Mouse (Mus musculus): Measurements from ENCODE around the gene Tspo2.

Gene Tspo2

DNA sequence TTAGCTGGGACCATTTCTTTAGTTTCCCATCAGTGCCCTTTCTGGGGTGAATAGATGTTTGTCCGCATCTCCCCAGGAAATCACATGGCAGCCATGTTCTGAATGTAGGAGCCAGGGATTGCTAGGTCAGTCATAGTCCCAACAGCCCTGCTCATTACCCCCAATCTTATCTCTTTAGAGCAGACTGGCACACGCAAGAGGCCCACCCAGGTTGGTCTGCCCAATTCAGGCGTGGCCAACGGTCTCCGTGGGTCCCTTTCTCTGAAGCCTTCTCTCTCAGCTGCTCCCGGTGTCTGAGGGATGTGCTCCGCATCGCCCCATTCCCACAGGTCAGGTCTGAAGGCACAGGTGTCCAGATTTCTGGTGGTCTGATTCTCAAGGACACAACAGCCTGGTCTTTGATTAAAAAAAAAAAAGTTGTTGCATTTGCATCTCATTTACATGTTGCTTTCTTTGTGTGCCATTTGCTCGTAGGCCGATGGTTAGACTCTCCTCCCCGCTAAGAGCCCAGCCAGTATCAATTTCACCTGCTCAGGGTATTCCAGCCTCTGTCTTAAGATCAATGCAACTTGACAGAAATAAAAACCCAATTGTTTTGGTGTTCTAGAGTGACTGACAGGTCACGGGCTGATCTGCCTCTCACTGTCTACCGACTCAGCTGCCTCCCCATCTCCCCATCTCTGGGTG lies 513 bp downstream of the Tspo2 start:
- no peak for DNase-seq (ENCODE audit: low spot score)

DNA sequence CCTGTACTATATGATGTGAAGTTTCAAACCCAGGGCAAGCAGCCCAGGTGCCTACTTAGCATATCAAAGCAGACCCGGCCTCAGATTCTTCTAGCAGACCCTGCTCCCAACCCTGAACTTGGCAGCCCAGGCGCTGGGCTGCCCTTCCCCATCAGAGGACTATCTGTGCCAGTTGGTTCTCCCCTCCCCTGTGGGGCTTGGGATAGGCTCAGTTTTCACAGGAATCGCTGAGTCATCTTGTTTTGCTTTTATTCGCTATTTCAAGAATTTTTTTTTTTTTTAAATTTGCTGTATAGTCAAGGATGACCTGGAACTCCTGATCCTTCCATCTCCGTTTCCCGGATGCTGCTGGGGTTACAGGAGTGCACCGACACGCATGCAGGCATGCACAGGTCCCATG lies 3.6 kb downstream of the Tspo2 start:
- no peak for DNase-seq (ENCODE audit: low spot score)

DNA sequence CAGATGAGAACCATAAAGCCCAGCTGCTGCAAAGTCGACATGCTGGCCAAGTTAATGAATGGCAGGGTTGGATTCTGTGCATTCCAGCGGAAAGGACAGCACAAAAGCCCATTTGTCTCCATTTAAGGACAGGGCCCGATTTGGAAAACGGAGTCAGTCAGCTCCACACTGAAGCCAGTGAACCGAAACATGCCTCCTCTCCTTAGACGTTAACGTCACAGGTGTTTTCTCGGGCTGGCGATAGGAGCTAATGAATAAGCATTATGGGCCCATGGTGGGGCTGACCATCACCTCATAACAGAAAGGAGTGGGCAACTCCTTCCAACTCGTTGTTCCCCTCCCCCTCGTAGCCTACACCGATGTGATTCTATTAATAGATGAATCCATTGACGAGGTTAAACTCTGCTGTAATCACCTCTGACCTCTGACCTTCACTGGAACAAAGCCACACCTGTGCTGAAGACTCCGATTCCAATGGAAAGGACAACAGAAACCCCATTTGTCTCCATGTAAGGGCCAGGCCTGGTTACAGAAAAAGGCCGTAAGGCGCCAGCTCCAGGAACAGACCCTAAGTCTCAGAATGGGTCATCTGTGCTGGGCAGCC lies 7.7 kb downstream of the Tspo2 start:
- no peak for DNase-seq (ENCODE audit: low spot score)

- no peak for DNase-seq (ENCODE audit: low spot score)
Measured at GRCm38 (mm10) chr17:48442745-48443457, 8.4 kb downstream of the Tspo2 start.

- DNase-seq (ENCODE audit: low spot score): no peak
Measured at GRCm38 (mm10) chr17:48437421-48437911, 13.9 kb downstream of the Tspo2 start.

DNA sequence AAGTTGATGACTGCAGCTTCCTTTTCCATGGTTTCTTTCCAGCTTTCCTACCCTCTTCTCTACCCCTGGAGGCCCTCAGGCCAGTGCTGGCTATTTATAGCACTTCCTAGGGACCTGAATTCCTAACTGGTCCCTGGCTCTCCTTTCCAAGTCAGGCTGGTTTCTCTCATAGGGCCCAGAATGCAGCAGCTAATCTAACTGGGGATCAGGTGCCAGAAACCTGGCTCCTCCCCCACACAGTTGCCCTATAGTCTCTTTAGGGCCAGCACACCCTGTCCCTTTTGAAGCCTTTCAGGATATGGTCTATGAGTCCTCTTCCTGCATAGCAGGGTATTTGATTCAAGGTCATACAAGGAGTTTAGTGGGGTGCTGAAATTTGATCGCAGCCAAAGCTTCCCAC lies 14.8 kb downstream of the Tspo2 start:
- no peak for DNase-seq (ENCODE audit: low spot score)

DNA sequence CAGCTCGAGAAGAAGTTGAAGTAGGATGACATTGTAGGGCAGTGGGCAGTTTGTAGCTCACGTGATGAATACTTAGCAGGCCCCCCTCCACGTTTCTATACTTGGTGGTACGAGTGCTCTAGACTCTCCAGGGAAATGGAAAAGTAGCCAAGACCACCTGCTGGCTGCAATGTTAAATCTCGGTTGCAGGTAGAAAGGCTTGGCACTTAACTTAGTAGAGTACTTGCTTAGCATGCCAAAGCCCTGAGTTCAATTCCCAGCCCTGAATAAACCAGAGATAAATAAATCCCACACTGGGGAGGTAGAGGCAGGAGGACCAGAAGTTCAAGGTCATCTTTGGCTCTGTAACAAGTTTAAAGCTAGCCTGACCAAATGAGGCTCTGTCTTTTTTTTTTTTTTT lies 16.8 kb downstream of the Tspo2 start:
- no peak for DNase-seq (ENCODE audit: low spot score)

- DNase-seq (ENCODE audit: low spot score): no peak
Measured at GRCm38 (mm10) chr17:48433689-48434330, 17.5 kb downstream of the Tspo2 start.

DNA sequence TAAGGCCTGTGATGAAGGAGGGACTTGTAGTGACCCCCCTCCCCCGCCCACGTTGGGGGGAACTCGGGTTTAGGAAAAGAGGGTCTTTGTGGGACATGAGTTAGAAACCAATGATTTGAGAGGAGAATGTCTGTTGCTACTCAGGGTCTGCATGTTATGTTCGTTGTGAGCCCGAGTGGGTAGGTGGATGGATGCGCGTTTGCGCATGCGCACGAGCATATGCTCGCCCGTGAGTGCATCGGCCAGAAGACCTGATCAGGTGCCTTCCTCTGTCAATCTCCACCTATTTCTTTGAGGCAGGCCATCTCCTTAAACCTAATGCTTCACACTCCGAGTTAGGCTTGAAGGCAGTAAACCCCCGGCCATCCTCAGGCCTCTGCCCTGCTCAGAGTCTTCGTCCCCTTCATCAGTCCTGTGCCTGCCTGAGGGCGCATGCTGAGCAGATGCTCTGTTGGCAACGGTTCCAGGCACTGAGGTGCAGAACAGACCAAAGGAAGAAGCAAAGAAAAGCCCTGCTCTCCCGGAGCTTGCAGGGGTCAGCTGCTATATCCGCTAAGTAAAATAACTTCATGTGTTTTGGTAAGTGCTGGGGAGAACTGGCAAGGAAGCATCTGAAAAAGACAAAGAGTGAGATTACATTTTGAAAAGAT lies 18.2 kb downstream of the Tspo2 start:
- DNase-seq (ENCODE audit: low spot score): no peak

- no peak for DNase-seq (ENCODE audit: low spot score)
Measured at GRCm38 (mm10) chr17:48432158-48432980, 19.0 kb downstream of the Tspo2 start, which contains the start of gene Apobec2. Apobec2 (minus strand) TSS chr17:48432930.

DNA sequence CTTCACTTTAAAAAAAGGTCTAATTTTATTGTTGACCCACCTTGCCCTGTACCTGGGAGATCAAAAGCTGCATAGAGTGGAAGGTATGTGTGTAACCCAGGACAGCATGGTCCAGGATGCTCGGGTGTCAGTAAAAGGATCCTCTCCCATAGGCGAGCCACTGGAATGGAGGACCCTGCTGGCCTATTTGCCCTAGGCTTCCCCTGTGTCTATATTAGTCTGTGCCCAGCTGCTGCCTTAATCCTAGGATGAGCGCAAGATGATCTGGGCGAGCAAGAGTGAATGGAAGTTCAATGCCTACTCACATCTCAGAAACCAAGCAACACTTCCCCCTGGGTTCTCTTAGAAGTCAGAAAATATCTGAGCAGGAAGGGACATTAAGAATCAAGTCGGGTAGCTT lies 20.3 kb downstream of the Tspo2 start:
- DNase-seq (ENCODE audit: low spot score): no peak

DNA sequence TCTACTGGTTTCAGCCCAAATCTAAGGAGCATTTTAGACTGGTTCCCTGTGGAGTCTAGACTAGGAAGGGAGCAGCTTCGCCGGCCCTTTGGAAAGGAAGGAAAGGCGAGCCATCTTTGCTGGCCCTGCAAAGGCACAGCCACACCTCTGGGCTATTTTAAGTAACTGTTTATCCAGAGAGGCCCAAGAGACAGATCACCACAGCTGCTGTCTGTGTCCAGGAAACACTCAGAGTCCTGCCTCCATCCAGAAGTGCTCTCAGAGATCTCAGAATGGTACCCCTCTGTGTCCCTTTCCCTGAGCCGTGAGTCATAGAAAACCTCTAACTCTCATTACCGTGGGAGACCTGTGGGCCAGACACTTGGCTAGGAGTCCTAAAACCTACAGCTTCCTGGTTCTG lies 20.9 kb downstream of the Tspo2 start:
- no peak for DNase-seq (ENCODE audit: low spot score)

GRCm38 (mm10) chr17:48427852-48428530 lies 23.3 kb downstream of the Tspo2 start:
- DNase-seq (ENCODE audit: low spot score): peak; percentile 45

- DNase-seq (ENCODE audit: low spot score): no peak
Measured at GRCm38 (mm10) chr17:48426991-48427750, 24.2 kb downstream of the Tspo2 start.

DNA sequence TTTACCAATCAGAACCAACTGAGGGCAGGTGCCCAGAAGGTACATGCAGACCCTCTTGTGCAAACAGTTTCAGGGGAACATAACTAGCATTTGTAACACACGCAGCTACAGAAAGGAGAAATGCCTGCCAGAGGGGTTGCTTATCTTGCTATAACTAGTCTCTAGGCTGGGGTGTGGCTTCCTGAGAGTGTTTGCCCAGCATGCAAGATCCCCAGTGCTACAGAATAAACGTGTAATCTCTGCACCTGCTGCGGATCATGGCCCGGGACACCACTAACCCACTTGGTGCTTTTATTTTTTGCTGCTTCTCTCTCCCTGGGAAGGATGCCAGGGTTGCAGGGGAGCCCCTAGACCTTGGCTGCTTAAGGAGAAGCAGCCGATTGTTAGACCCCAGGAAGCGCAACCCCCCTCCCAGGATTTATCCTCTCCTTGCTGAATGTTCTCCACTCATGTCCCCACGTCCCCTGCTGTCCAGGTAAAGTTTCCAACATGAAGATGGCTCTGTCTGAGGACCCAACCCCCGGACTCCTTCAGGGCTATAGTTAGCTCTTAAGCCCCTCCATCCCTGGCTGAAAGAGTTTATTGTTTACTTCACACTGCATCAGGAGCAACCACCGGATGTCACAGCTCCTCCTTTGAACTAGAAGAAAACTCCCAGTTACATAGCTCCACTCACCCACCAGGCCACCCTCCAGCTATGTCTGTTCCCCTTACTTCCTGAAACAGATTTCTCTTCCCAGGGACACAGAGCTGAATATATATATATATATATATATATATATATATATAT lies 25.3 kb downstream of the Tspo2 start:
- peak; percentile 55 for DNase-seq (ENCODE audit: low spot score)

DNA sequence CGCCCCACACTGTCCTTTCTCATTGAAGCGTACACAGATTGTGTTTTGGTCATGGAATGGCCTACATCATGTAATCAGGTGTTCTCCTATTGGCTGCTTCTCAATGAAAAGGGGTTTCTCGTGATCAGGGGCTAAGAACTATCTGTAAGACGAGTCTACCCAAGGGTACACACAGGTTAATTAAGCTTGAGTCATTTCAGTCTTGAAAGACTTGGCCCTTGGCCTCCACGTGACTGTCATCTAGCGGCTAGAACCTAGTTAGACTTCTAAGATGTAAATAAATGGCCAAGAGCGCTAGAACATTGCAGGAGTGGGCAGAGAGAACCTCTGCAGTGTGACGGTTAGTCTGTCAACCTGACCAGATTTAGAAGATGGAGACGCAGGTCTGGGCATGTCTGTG lies 27.1 kb downstream of the Tspo2 start:
- no peak for DNase-seq (ENCODE audit: low spot score)

GRCm38 (mm10) chr17:48419571-48419970 lies 31.8 kb downstream of the Tspo2 start:
- no peak for DNase-seq (ENCODE audit: low spot score)

GRCm38 (mm10) chr17:48418781-48419180 lies 32.5 kb downstream of the Tspo2 start:
- no peak for DNase-seq (ENCODE audit: low spot score)

GRCm38 (mm10) chr17:48418174-48418573 lies 33.1 kb downstream of the Tspo2 start:
- DNase-seq (ENCODE audit: low spot score): no peak

Data from T-cell, adult 2 months (primary cell).